21 mouse cellular contexts compared by ENCODE assay signal in the genomic region with DNA sequence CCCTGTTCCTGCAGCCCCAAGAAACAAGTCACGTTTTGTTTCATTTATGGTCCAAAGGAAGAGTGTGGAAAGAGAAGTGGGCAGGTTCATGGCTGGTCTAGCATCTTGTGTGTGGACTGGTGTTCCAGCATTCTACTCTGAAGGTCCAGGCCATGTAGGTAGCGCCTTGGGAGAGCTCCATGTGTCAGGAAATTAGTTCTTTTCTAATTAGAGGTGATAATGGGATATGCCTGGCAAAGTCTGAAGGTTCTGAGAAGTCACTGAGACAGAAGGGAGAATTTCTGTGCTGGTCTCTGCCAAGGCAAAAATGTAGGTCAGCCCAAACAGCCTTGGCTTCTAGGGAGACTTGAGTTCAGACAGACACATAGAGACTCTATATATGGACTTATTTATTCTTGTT.
DNase-seq lines count a peak whose midpoint lies in the region; ATAC-seq lines count a peak whose summit lies in the region.
"Had no signal": no experiment of that assay in that cellular context is flagged by ENCODE, and none has a peak within 500 bp of the region (broad histone marks: within the 10 kb centered on the region; RNA-seq: fewer than 3 reads in every experiment).

No protein-coding gene starts in this region.

- H3K9ac ChIP-seq in midbrain, embryonic 11.5 days (ENCODE audit: low read length), result no peak overlapping the region
- H3K9ac ChIP-seq in midbrain, embryonic 16.5 days (ENCODE audit: low read depth, low read length), result no peak overlapping the region
- no peak overlapping the region for H3K9ac ChIP-seq in liver, embryonic 11.5 days (ENCODE audit: low read depth, low read length)
- H3K9ac ChIP-seq: embryonic facial prominence, embryonic 13.5 days; forebrain, embryonic 12.5 days; heart, embryonic 13.5 days; hindbrain, embryonic 12.5 days had no signal

- 75% methylated on average over 2 of the region's 2 CpGs for WGBS in midbrain, embryonic 11.5 days
- 78% methylated on average over 2 of the region's 2 CpGs for WGBS in midbrain, embryonic 16.5 days
- 69% methylated on average over 2 of the region's 2 CpGs for WGBS in liver, embryonic 11.5 days

- no peaks in the 10 kb centered on the region for H3K36me3 ChIP-seq in midbrain, embryonic 11.5 days (ENCODE audit: control insufficient read depth, insufficient read depth, low read length)
- no peaks in the 10 kb centered on the region for H3K36me3 ChIP-seq in midbrain, embryonic 16.5 days (ENCODE audit: control insufficient read depth, insufficient read depth, low read length)
- no peaks in the 10 kb centered on the region for H3K36me3 ChIP-seq in liver, embryonic 11.5 days (ENCODE audit: control insufficient read depth, insufficient read depth, low read length)
- H3K36me3 ChIP-seq: embryonic facial prominence, embryonic 13.5 days; forebrain, embryonic 12.5 days; heart, embryonic 13.5 days; hindbrain, embryonic 12.5 days had no signal

- ATAC-seq in midbrain, embryonic 11.5 days (ENCODE audit: low FRiP score), result no peak
- ATAC-seq in midbrain, embryonic 16.5 days, result no peak
- no peak for ATAC-seq in liver, embryonic 11.5 days (replicated peaks; ENCODE audit: low FRiP score)
- ATAC-seq: forebrain, embryonic 16.5 days; hindbrain, embryonic 16.5 days; inflammation-experienced regulatory T-cells, adult 6 months; intestine, postnatal 0 days had no signal

- no peaks in the 10 kb centered on the region for H3K9me3 ChIP-seq in midbrain, embryonic 11.5 days (ENCODE audit: control insufficient read depth, low read length)
- H3K9me3 ChIP-seq in midbrain, embryonic 16.5 days (replicated peaks; ENCODE audit: control insufficient read depth, low read length, poor library complexity, severe bottlenecking), result no peaks in the 10 kb centered on the region
- H3K9me3 ChIP-seq in liver, embryonic 11.5 days (ENCODE audit: control insufficient read depth, low read length), result no peaks in the 10 kb centered on the region
- H3K9me3 ChIP-seq: embryonic facial prominence, embryonic 13.5 days; forebrain, embryonic 12.5 days; heart, embryonic 13.5 days; hindbrain, embryonic 12.5 days had no signal

- DNase-seq in midbrain, embryonic 11.5 days (ENCODE audit: low spot score, missing footprints), result peak; percentile 66
- peak; percentile 33 to 43 for DNase-seq in cerebellum, adult 18-20 months
- peak; percentile 64 for DNase-seq in cerebellum, adult 9-11 months
- DNase-seq in cerebellum, postnatal 36 days, result peak; percentile 20 to 41
- DNase-seq in thymus, postnatal 25 days, result no peak
- DNase-seq in adrenal gland, postnatal 25 days, result no peak
- DNase-seq in liver, embryonic 11.5 days (ENCODE audit: low spot score), result no peak
- DNase-seq: adrenal gland, adult 2 months; adrenal gland, postnatal 36 days; gastrocnemius, postnatal 10 days; heart, adult 2 months; heart, postnatal 4 days had no signal

- H3K4me1 ChIP-seq in midbrain, embryonic 11.5 days (ENCODE audit: control insufficient read depth, insufficient read depth, low read length), result no peaks in the 10 kb centered on the region
- H3K4me1 ChIP-seq in midbrain, embryonic 16.5 days (ENCODE audit: control insufficient read depth, insufficient read depth, low read length), result no peaks in the 10 kb centered on the region
- peaks cover 22% of the 10 kb centered on the region for H3K4me1 ChIP-seq in liver, embryonic 11.5 days (replicated peaks; ENCODE audit: control insufficient read depth, insufficient read depth, low read length)
- H3K4me1 ChIP-seq: embryonic facial prominence, embryonic 13.5 days; forebrain, embryonic 12.5 days; heart, embryonic 13.5 days had no signal

- H3K27me3 ChIP-seq in midbrain, embryonic 11.5 days (ENCODE audit: control insufficient read depth, insufficient read depth, low read length), result no peaks in the 10 kb centered on the region
- H3K27me3 ChIP-seq in midbrain, embryonic 16.5 days (ENCODE audit: control insufficient read depth, insufficient read depth, low read depth, low read length), result no peaks in the 10 kb centered on the region
- no peaks in the 10 kb centered on the region for H3K27me3 ChIP-seq in liver, embryonic 11.5 days (replicated peaks; ENCODE audit: control insufficient read depth, insufficient read depth, low read length)
- H3K27me3 ChIP-seq: embryonic facial prominence, embryonic 13.5 days; forebrain, embryonic 12.5 days; heart, embryonic 13.5 days; hindbrain, embryonic 12.5 days had no signal

- no peak overlapping the region for H3K4me2 ChIP-seq in midbrain, embryonic 11.5 days
- no peak overlapping the region for H3K4me2 ChIP-seq in midbrain, embryonic 16.5 days (ENCODE audit: low read length)
- H3K4me2 ChIP-seq in liver, embryonic 11.5 days, result no peak overlapping the region
- H3K4me2 ChIP-seq: embryonic facial prominence, embryonic 13.5 days; forebrain, embryonic 12.5 days; heart, embryonic 13.5 days; hindbrain, embryonic 12.5 days had no signal

- no peak overlapping the region for H3K27ac ChIP-seq in midbrain, embryonic 11.5 days (ENCODE audit: low read depth, low read length)
- H3K27ac ChIP-seq in midbrain, embryonic 16.5 days (ENCODE audit: low read length), result no peak overlapping the region
- no peak overlapping the region for H3K27ac ChIP-seq in liver, embryonic 11.5 days (ENCODE audit: low read depth, low read length)
- H3K27ac ChIP-seq: embryonic facial prominence, embryonic 13.5 days; forebrain, embryonic 12.5 days; heart, adult 2 months; heart, embryonic 13.5 days; hindbrain, embryonic 12.5 days had no signal

- H3K4me3 ChIP-seq in midbrain, embryonic 11.5 days (ENCODE audit: low read depth, low read length), result no peak overlapping the region
- no peak overlapping the region for H3K4me3 ChIP-seq in midbrain, embryonic 16.5 days (ENCODE audit: low read depth, low read length)
- no peak overlapping the region for H3K4me3 ChIP-seq in liver, embryonic 11.5 days (ENCODE audit: low read depth, low read length)
- H3K4me3 ChIP-seq: embryonic facial prominence, embryonic 13.5 days; forebrain, embryonic 12.5 days; heart, adult 2 months; heart, embryonic 13.5 days; hindbrain, embryonic 12.5 days had no signal

Comparison
In these comparisons a context has a peak if more than half of its experiments do, and no peak if none do; other contexts are left out.
1. DNase-seq: peak in midbrain, embryonic 11.5 days (single experiment), cerebellum, adult 18-20 months (2 of 2), cerebellum, adult 9-11 months (single experiment) and cerebellum, postnatal 36 days (2 of 2); none in thymus, postnatal 25 days (single experiment), adrenal gland, postnatal 25 days (single experiment) and liver, embryonic 11.5 days (single experiment).